Mouse (Mus musculus) hindbrain, embryonic 11.5 days (tissue): ENCODE measurements at regions not wholly inside any gene's neighbourhood (a gene's known extent, or its start where the extent isn't known, plus 50 kb on each side); places are given as distances from the start of the nearest gene placed in this dataset.

Experiments used
- ATAC-seq: fragments of 200-750 bp; cut with Nextera tagmentation; 2 replicates; pipeline ENCODE4 v1.8.0; 2017; ENCODE audit warnings: mild to moderate bottlenecking, moderate TSS enrichment, moderate library complexity; ENCODE audit not compliant: low FRiP score
- DNase-seq: peaks from one replicate; pipeline ENCODE4 v3.0.0-alpha.2; 2015; ENCODE audit warnings: low spot score
- H3K27ac ChIP-seq: fragments of 300-500 bp; sonication (generic); 2 replicates; pipeline ENCODE4 v1.5.1; 2014; ENCODE audit warnings: mild to moderate bottlenecking, low read depth, low read length
- H3K27me3 ChIP-seq: fragments of 300-500 bp; sonication (generic); 2 replicates; pipeline ENCODE4 v1.6.1; 2014; ENCODE audit warnings: mild to moderate bottlenecking, low read length, moderate library complexity, mixed read lengths; ENCODE audit not compliant: control insufficient read depth, insufficient read depth
- H3K36me3 ChIP-seq: fragments of 300-500 bp; sonication (generic); 2 replicates; pipeline ENCODE4 v1.6.1; 2014; ENCODE audit warnings: mild to moderate bottlenecking, low read length, moderate library complexity, mixed read lengths; ENCODE audit not compliant: control insufficient read depth, insufficient read depth
- H3K4me1 ChIP-seq: fragments of 300-500 bp; sonication (generic); replicated peaks from 2 replicates; pipeline ENCODE4 v1.6.1; 2014; ENCODE audit warnings: low read length, mixed read lengths; ENCODE audit not compliant: control insufficient read depth, insufficient read depth
- H3K4me2 ChIP-seq: fragments of 300-500 bp; sonication (generic); replicated peaks from 2 replicates; pipeline ENCODE4 v1.6.1; 2014; ENCODE audit warnings: mild to moderate bottlenecking, low read depth, low read length
- H3K4me3 ChIP-seq: fragments of 300-500 bp; sonication (generic); 2 replicates; pipeline ENCODE4 v1.5.1; 2014; ENCODE audit warnings: low read depth, low read length
- H3K9ac ChIP-seq: fragments of 300-500 bp; sonication (generic); 2 replicates; pipeline ENCODE4 v1.6.1; 2014; ENCODE audit warnings: low read depth, low read length
- H3K9me3 ChIP-seq: fragments of 300-500 bp; sonication (generic); 2 replicates; pipeline ENCODE4 v1.6.1; 2016; ENCODE audit warnings: low read length; ENCODE audit not compliant: control insufficient read depth
- WGBS: fragments of 180-500 bp; shearing (Covaris S2); extraction: QIAGEN DNeasy Blood & Tissue Kit; methylation state at CpG from one replicate; pipeline ENCODE4 v1.1.7; 2014; 5-methylcytosine and 5-hydroxymethylcytosine counted together

DNA sequence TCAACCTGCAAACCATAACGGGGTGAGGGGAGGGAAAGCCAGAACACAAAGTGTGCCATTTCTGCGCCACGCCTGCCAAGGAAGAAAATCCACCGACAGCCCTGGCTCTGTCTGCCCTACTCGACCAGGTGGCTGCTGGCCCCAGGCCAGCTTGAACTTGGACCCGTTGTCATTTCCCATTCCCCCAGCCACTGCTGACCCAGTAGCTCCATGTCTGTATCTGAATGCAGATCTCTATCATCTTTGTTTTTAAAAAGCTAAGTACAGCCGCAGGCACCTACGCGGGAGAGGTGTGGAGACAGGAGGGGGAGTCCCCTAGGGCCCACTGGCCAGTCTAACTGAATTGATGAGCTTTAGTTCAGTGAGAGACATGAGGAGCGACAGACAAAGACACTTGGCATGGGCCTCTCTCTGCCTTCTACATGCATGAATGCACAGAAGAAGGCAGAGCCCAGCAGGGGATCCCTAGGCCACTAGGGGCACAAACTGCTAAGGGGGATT lies 439.1 kb downstream of the Prdm2 start:
- Histone ChIP-seq H3K9ac (no peak overlapping the region), H3K4me3 (no peak overlapping the region), H3K4me1 (peaks cover 25% of the 10 kb centered on the region), H3K4me2 (peak overlapping the region; percentile 25), H3K9me3 (no peaks in the 10 kb centered on the region), H3K27me3 (no peaks in the 10 kb centered on the region), H3K36me3 (no peaks in the 10 kb centered on the region), H3K27ac (peak overlapping the region; percentile 63)
- WGBS: 33% methylated on average over 10 of the region's 10 CpGs
- peak; percentile 21; the same call in 1 of the 2 replicates for ATAC-seq
- peak; percentile 38 for DNase-seq

- WGBS: 11% methylated on average over 16 of the region's 16 CpGs
- Histone ChIP-seq H3K27ac (peak overlapping the region; percentile 63), H3K9ac (no peak overlapping the region), H3K4me2 (peak overlapping the region; percentile 2), H3K4me1 (peaks cover 25% of the 10 kb centered on the region), H3K36me3 (no peaks in the 10 kb centered on the region), H3K4me3 (no peak overlapping the region), H3K27me3 (no peaks in the 10 kb centered on the region), H3K9me3 (no peaks in the 10 kb centered on the region)
- ATAC-seq (peak; percentile 59), DNase-seq (peak; percentile 41)
Measured at GRCm38 (mm10) chr4:142772751-142773455, 439.9 kb downstream of the Prdm2 start.

DNA sequence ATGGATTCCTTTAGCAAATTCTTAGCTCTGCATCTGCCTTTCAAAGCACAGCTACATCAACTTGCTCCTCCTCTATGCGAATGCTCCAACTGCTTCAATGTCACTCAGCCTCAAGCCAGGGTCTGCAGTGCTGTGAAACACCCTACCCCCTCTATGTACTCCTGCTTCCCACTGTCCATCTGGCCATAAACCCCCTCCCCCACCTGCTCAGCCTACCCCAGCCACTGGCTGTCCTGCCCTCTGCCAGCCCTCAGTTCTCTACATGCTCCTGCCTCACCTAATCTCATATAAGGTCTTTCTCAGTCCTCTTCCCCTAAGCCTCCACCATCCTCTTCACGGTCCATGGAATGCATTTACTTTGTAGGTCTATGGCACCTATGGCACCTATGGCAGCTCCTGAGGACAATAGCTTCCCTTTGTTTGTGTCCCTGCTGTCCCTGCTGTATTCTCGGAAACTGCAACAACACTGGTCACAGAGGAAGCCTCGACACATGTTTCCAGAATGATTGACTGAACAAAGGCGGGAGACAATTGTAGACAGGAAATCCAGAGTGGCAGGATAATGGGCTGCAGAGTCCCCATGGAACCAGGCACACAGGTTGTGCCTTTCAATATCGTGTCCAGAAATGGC lies 441.2 kb downstream of the Prdm2 start:
- WGBS: 30% methylated on average over 6 of the region's 6 CpGs
- Histone ChIP-seq H3K27ac (no peak overlapping the region), H3K4me2 (no peak overlapping the region), H3K27me3 (no peaks in the 10 kb centered on the region), H3K4me3 (no peak overlapping the region), H3K9me3 (no peaks in the 10 kb centered on the region), H3K9ac (no peak overlapping the region), H3K36me3 (no peaks in the 10 kb centered on the region), H3K4me1 (peaks cover 25% of the 10 kb centered on the region)
- peak; percentile 36 for DNase-seq
- peak; percentile 39; the same call in 1 of the 2 replicates for ATAC-seq

DNA sequence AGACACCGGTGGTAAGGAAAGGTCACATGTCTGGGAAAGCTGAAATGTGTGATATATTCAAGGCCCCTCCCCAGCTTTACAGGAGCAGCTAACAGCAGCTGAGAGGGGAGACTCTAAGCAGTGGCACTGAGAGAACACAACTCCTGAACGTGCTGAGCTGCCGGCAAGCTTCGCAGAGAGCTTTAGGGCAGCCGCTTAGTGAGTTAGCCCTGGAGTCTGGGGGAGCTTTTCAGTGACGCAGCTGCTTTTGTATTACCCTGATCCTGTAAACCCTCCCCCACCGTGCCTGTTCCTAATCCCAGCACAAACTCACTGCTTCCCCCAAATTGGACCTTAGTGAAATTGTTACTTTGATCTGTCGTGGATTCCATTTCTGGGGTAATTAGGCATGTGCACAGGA lies 442.6 kb downstream of the Prdm2 start:
- no peaks in the 10 kb centered on the region for H3K27me3 ChIP-seq
- DNase-seq (peak; percentile 23), ATAC-seq (no peak)
- H3K36me3 ChIP-seq: no peaks in the 10 kb centered on the region
- peaks cover 25% of the 10 kb centered on the region for H3K4me1 ChIP-seq
- no peak overlapping the region for H3K27ac ChIP-seq
- no peak overlapping the region for H3K4me2 ChIP-seq
- H3K9ac ChIP-seq: no peak overlapping the region
- 5% methylated on average over 8 of the region's 8 CpGs for WGBS
- H3K4me3 ChIP-seq: no peak overlapping the region
- H3K9me3 ChIP-seq: no peaks in the 10 kb centered on the region

GRCm38 (mm10) chr4:142767665-142768064 lies 445.1 kb downstream of the Prdm2 start:
- no peak overlapping the region for H3K4me2 ChIP-seq
- no peak overlapping the region for H3K4me3 ChIP-seq
- peaks cover 15% of the 10 kb centered on the region for H3K4me1 ChIP-seq
- ATAC-seq: no peak
- no peaks in the 10 kb centered on the region for H3K27me3 ChIP-seq
- H3K36me3 ChIP-seq: no peaks in the 10 kb centered on the region
- WGBS: 81% methylated on average over 4 of the region's 4 CpGs
- H3K27ac ChIP-seq: no peak overlapping the region
- no peaks in the 10 kb centered on the region; the same call in 1 of the 2 replicates for H3K9me3 ChIP-seq
- no peak for DNase-seq
- no peak overlapping the region for H3K9ac ChIP-seq

DNA sequence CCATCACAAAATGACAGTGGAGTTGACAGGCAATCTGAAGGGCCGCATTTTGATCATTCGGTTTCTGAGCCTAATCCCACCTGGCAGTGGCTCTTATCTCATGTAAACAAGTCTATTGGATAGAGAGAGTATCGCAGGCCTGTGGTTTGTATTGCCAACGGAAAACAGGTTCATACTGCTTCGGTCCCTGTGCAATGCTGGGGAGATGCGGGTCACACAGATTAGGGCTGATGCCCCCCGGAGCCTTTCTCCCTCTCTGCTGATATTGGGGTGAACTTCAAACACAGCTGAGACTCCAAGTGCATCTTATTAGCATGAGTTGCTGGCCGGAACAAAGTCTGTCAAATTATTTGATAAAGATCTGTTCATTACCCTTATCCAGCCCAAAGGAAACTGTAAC lies 451.2 kb downstream of the Prdm2 start:
- Histone ChIP-seq H3K36me3 (no peaks in the 10 kb centered on the region), H3K27me3 (no peaks in the 10 kb centered on the region), H3K4me2 (no peak overlapping the region), H3K4me3 (no peak overlapping the region), H3K9me3 (no peaks in the 10 kb centered on the region; the same call in 1 of the 2 replicates), H3K9ac (no peak overlapping the region), H3K4me1 (no peaks in the 10 kb centered on the region), H3K27ac (no peak overlapping the region)
- ATAC-seq: no peak
- no peak for DNase-seq
- 92% methylated on average over 8 of the region's 8 CpGs for WGBS

DNA sequence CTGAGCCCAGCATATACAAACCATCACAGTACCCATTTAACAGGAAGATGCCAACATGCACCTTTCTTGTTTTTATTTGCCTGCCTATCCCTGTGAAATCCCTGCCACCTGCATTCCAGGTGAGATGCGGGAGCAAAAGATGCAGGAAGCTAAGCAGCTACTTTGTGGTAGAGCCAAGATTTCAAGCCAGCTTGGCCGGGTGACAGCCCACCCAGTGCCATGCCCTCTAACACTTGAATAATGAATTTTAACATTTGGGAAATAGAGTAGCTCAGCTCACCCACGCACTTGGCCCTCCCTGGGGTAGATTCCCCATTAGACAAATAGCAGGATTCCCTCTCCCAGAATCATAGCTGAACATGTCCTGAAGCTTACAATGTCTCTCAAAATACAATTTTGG lies 454.7 kb downstream of the Prdm2 start:
- Histone ChIP-seq H3K27ac (no peak overlapping the region), H3K9ac (no peak overlapping the region), H3K4me1 (no peaks in the 10 kb centered on the region), H3K4me2 (no peak overlapping the region), H3K36me3 (no peaks in the 10 kb centered on the region), H3K9me3 (no peaks in the 10 kb centered on the region), H3K4me3 (no peak overlapping the region), H3K27me3 (peaks cover 10% of the 10 kb centered on the region; the same call in 1 of the 2 replicates)
- ATAC-seq: no peak
- 85% methylated on average over 3 of the region's 3 CpGs for WGBS
- DNase-seq: no peak

DNA sequence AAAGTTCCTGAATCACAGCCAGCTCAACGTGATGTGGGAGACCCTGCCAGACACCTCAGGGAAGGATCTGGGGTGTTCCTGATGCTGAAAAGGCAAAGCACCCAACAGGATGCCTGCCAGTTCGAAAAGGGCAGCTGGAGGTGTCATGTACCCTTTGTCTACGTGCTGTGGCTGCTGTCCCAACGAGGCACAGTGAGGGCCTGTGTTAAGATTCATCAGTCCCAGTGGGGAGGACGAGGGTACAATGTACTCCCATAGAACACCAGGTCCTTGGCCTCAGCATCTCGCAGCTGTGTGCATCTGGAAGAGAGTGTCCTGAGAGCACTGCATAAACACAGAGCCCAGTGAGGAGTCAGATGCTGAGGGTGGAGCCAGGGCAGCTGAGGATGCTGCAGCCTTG lies 456.5 kb downstream of the Prdm2 start:
- no peak overlapping the region for H3K4me3 ChIP-seq
- no peak overlapping the region for H3K9ac ChIP-seq
- no peak overlapping the region for H3K27ac ChIP-seq
- WGBS: 49% methylated on average over 6 of the region's 6 CpGs
- H3K9me3 ChIP-seq: no peaks in the 10 kb centered on the region
- DNase-seq: no peak
- H3K27me3 ChIP-seq: peaks cover 13% of the 10 kb centered on the region; the same call in 1 of the 2 replicates
- no peaks in the 10 kb centered on the region for H3K4me1 ChIP-seq
- no peak overlapping the region for H3K4me2 ChIP-seq
- no peak for ATAC-seq
- H3K36me3 ChIP-seq: no peaks in the 10 kb centered on the region

- 32% methylated on average over 8 of the region's 8 CpGs for WGBS
- no peaks in the 10 kb centered on the region for H3K9me3 ChIP-seq
- no peak overlapping the region for H3K4me3 ChIP-seq
- H3K27ac ChIP-seq: no peak overlapping the region
- ATAC-seq: peak; percentile 71
- H3K27me3 ChIP-seq: peaks cover 24% of the 10 kb centered on the region; the same call in 1 of the 2 replicates
- H3K4me2 ChIP-seq: no peak overlapping the region
- no peak overlapping the region for H3K9ac ChIP-seq
- H3K36me3 ChIP-seq: no peaks in the 10 kb centered on the region
- DNase-seq: peak; percentile 73
- H3K4me1 ChIP-seq: no peaks in the 10 kb centered on the region
Measured at GRCm38 (mm10) chr4:142749918-142750317, 462.9 kb downstream of the Prdm2 start.
